Mouse (Mus musculus) heart, adult 8-10 months (tissue): ENCODE data around the gene 4632433K11Rik. TPM values are rescaled to one million over a fixed set of nuclear protein-coding genes. Genes with fewer than 3 reads are reported as not detected.

Experiments used
- total RNA-seq, 4 experiments: library from RNA; stranded (reverse); gene quantifications; 2 replicates each; pipeline ENCODE4 v1.2.4; 2022

Gene 4632433K11Rik
- total RNA-seq, 4 experiments from 2014 or later: 0.37 TPM; not detected in 3

Other genes with a start within 250 kb of the 4632433K11Rik start
- 1 to 10 TPM; 2.2 to 5.5 (median 5.0) TPM for gene Tmem238, start 244.5 kb upstream of the 4632433K11Rik start, total RNA-seq
- 100 to 1,000 TPM; 453 to 560 (median 508) TPM for gene Rpl28, start 241.2 kb upstream of the 4632433K11Rik start, total RNA-seq
- 100 to 1,000 TPM in 1 of 4 experiments, 10 to 100 TPM in 3; 76.2 to 103 (median 88.7) TPM for gene Ube2s, start 221.5 kb upstream of the 4632433K11Rik start, total RNA-seq
- under 1 TPM in 3 of 4 experiments, not detected in 1; 0.09 to 0.56 (median 0.25) TPM for gene Shisa7, start 189.4 kb upstream of the 4632433K11Rik start, total RNA-seq
- 1 to 10 TPM; 5.3 to 6.1 (median 6.0) TPM for gene Isoc2b, start 163.9 kb upstream of the 4632433K11Rik start, total RNA-seq
- gene Isoc2a, start 157.0 kb upstream of the 4632433K11Rik start, total RNA-seq: 10 to 100 TPM; 52.2 to 62.9 (median 54.4) TPM
- under 1 TPM in 2 of 4 experiments, not detected in 2; 0.22 to 0.43 TPM for gene Gm36210, start 127.6 kb upstream of the 4632433K11Rik start, total RNA-seq
- gene Zfp628, start 118.9 kb upstream of the 4632433K11Rik start, total RNA-seq: 1 to 10 TPM; 6.4 to 8.4 (median 7.5) TPM
- 1 to 10 TPM; 4.7 to 6.7 (median 5.3) TPM for gene Nat14, start 112.1 kb upstream of the 4632433K11Rik start, total RNA-seq
- gene Ssc5d, start 108.3 kb upstream of the 4632433K11Rik start, total RNA-seq: 1 to 10 TPM; 1.4 to 2.5 (median 1.9) TPM
- 10 to 100 TPM; 27.3 to 40.6 (median 33.1) TPM for gene Sbk2, start 69.7 kb upstream of the 4632433K11Rik start, total RNA-seq
- gene Sbk3, start 63.0 kb upstream of the 4632433K11Rik start, total RNA-seq: 10 to 100 TPM; 28.3 to 70.4 (median 46.3) TPM
- 10 to 100 TPM in 3 of 4 experiments, 1 to 10 TPM in 1; 9.7 to 19.8 (median 11.8) TPM for gene Zfp579, start 38.0 kb upstream of the 4632433K11Rik start, total RNA-seq
- 10 to 100 TPM in 2 of 4 experiments, 1 to 10 TPM in 2; 7.2 to 12.1 (median 9.5) TPM for gene Zfp524, start 19.7 kb upstream of the 4632433K11Rik start, total RNA-seq
- 10 to 100 TPM; 15.2 to 25.9 (median 17.5) TPM for gene Fiz1, start 19.4 kb upstream of the 4632433K11Rik start, total RNA-seq
- not detected for gene Gm44973, start 18.6 kb upstream of the 4632433K11Rik start, total RNA-seq
- gene Zfp865, start 13.7 kb upstream of the 4632433K11Rik start, total RNA-seq: 10 to 100 TPM; 11.5 to 13.3 (median 12.8) TPM
- under 1 TPM in 1 of 4 experiments, not detected in 3; 0.22 TPM for gene Ccdc106, start 13.6 kb upstream of the 4632433K11Rik start, total RNA-seq
- 1 to 10 TPM; 4.9 to 7.4 (median 6.0) TPM for gene Zfp784, start 4.3 kb downstream of the 4632433K11Rik start, total RNA-seq
- gene Zfp580, start 17.4 kb downstream of the 4632433K11Rik start, total RNA-seq: 1 to 10 TPM; 3.2 to 4.4 (median 4.0) TPM
- 10 to 100 TPM; 61.7 to 69.8 (median 64.9) TPM for gene U2af2, start 28.0 kb downstream of the 4632433K11Rik start, total RNA-seq
- 100 to 1,000 TPM; 164 to 192 (median 185) TPM for gene Epn1, start 46.1 kb downstream of the 4632433K11Rik start, total RNA-seq
- not detected for gene Rfpl4, start 82.8 kb downstream of the 4632433K11Rik start, total RNA-seq
- 1 to 10 TPM; 7.4 to 9.7 (median 8.9) TPM for gene Rasl2-9, start 91.8 kb downstream of the 4632433K11Rik start, total RNA-seq
- not detected for gene Vmn1r55, start 115.6 kb downstream of the 4632433K11Rik start, total RNA-seq
- gene Vmn1r56, start 162.6 kb downstream of the 4632433K11Rik start, total RNA-seq: not detected
- gene Vmn1r57, start 184.4 kb downstream of the 4632433K11Rik start, total RNA-seq: not detected